Mouse (Mus musculus): ENCODE measurements at regions not wholly inside any gene's neighbourhood (a gene's known extent, or its start where the extent isn't known, plus 50 kb on each side); places are given as distances from the start of the nearest gene placed in this dataset.
"Not testable (repeated sequence)": the region's sequence is repeated elsewhere in the genome, so short reads cannot be mapped to it uniquely, and the experiment has no call there.

- no peak for DNase-seq (ENCODE audit: low spot score)
Observed at GRCm38 (mm10) chr6:89157501-89157900, 204.9 kb downstream of the Plxna1 start.

DNA sequence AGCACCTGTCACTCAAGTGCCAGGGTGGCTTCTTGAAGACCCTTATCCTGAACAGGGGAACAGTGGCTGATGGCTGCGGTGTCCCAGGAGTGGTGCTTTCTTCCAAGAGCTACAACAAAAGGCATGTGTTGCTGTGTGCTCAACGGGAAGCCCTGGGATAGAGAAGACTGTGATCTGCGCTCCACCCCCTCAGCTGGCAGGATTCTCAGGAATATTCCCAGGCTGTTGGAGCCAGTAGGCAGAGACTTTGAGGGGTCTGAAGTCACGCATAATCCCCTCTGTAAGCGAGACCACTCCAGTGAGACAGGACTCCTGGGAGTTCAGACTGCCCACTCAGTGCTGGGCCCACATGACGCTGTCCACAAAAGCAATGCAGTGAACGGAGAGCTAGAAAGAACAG, 202.4 kb downstream of the Plxna1 start:
- DNase-seq (ENCODE audit: low spot score), result no peak

DNA sequence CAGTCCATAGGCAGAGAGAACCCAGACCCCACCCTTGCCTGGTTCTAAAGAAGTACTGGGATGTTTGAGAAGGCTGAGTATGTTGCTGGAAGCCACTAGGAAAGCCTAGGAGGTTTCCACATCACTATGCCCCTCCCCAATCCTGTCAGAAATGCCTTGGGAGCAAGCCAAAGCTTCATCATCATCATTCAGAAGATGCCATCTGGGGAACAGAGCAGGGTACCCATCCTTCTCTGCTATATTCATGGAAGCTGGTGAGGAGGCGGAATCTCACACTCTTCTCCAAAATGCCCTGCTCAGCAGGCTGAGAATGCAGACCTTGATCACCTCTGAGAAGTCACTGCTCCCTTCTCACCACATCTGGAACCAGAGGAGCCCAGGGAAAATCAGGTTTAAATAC, 200.7 kb downstream of the Plxna1 start:
- DNase-seq (ENCODE audit: low spot score), result no peak

GRCm38 (mm10) chr6:89169520-89169919, 192.9 kb downstream of the Plxna1 start:
- DNase-seq (ENCODE audit: low spot score), result no peak

DNA sequence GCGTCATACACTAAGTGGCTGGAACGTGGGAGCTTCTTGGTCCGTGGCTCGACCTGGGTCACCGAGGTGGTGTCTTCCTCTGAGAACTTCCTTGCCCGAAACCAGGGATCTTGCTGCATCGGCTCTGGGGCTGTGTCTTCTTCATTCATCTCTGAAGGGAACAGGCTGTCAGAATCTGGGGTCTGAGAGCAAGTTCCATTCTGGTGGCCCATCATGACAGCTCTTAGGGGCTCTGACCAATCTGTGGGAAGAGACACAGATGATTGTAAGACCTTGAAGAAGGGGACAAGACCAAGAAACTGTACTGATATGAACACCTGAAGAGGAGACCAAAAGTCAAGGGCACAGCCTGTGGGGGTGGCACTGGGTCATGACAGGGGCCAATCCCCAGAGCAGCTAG, 177.5 kb downstream of the Plxna1 start:
- DNase-seq (ENCODE audit: low spot score), result not testable (repeated sequence)

GRCm38 (mm10) chr6:89200514-89201284, 161.7 kb downstream of the Plxna1 start:
- not testable (repeated sequence) for DNase-seq (ENCODE audit: low spot score)

GRCm38 (mm10) chr6:89215021-89215420, 147.4 kb downstream of the Plxna1 start:
- no peak for DNase-seq (ENCODE audit: low spot score)

GRCm38 (mm10) chr6:89235416-89236075, 126.9 kb downstream of the Plxna1 start:
- no peak for DNase-seq (ENCODE audit: low spot score)

DNA sequence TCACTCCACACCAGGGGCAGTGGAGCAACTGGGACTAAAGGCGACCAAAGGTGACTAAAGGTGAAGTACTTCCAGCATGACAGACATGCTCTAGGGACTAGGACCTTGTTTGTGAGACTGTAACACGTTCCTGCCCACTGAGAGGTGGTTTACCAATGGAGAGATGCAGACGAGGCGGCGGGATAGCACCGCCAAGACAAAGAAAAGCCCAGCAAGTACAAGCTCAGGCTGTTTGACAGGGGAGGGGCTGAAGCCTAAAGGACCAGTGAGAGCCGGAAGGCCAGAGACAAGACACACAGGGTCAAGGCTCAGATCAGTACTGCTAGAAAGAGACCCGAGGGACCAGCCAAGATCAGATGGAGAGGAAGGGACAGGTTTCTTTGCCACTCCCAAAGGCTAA, 126.2 kb downstream of the Plxna1 start:
- DNase-seq (ENCODE audit: low spot score), result no peak

DNA sequence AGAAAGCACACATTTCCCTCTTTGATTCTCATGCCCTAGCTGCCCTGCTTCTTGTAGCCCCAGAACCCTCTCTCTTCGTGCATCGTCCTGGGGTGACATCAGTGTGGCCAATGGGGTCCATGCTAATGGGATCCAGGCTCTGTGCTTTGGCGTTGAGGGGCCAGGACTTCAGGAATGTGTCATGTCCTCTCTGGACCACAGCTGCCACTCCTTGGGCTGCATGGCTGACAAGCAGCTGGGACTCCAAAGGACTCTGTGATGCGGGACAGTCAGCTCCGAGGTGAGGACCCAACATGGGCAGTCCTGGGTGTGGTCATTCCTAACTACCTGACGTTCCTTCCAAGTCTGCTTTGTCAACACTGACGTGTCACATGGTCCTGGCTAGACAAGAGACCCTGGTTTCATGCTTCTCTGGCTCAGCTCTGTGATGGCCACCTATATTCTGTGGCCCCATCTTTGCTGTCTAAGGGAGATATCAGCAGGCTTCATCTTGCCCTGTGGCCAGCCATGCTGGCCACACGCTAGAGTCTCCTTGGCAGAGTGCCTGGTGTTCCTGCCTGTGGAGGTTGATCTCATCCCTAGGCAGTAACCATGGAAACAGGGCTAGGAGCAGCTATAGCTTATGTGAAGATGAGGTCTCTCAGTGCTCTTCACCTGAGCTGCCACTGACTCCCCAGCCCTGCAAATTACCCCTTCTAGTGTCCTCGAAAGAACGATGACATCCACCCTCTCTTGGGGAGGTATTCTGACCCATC, 125.4 kb downstream of the Plxna1 start:
- DNase-seq (ENCODE audit: low spot score), result no peak

- no peak for DNase-seq (ENCODE audit: low spot score)
Observed at GRCm38 (mm10) chr6:89238871-89239270, 123.5 kb downstream of the Plxna1 start.

GRCm38 (mm10) chr6:89239511-89239910, 122.9 kb downstream of the Plxna1 start:
- DNase-seq (ENCODE audit: low spot score), result peak; percentile 7

GRCm38 (mm10) chr6:89240168-89240705, 122.2 kb downstream of the Plxna1 start:
- DNase-seq (ENCODE audit: low spot score), result no peak

DNA sequence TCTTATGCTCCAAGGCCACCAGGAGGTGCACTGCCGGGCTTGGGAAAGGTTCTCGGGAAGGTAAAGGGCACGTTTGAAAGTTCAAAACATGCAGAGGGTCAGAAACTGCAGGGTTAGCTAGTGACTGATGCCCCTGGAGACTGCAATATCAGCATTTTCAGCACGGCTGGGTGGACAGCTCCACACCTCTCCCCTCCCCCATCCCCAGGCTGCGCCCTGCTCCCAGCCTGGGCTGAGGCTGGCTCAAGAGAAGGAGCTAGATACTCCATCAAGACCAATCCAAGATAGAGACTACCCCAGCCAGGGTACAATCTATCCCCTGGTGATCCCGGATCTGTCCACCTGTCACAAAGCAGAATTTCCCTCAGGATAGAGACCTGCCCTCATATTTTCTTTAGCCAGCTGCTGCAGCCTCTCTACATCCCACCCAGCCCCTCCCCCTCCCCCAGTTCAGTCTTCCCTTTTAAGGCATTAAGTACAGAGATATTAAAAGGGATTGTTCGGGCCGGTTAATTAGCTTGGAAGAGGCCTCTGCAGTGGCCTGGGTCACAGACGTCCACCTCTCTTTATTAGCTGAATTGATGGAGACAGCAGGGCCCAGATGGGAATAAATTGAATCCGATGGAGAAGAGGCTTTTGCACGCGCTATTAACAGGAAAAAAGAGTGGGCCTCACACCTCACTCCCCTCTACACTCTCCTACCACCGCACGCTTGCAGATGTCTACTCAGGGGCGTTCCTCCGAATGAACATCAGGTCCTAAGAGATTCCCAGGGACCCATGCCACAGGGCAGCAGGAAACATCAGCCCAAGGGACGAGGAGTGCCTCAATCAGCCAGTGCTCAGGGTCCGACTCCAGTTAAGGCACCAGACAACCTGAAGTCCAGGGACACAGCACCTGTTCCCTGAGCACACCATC, 119.8 kb downstream of the Plxna1 start:
- peak; percentile 16 for DNase-seq (ENCODE audit: low spot score)

- DNase-seq (ENCODE audit: low spot score), result no peak
Observed at GRCm38 (mm10) chr6:89245506-89245905, 116.9 kb downstream of the Plxna1 start.

GRCm38 (mm10) chr6:89246261-89246660, 116.2 kb downstream of the Plxna1 start:
- no peak for DNase-seq (ENCODE audit: low spot score)

GRCm38 (mm10) chr6:89248574-89248973, 113.8 kb downstream of the Plxna1 start:
- no peak for DNase-seq (ENCODE audit: low spot score)

DNA sequence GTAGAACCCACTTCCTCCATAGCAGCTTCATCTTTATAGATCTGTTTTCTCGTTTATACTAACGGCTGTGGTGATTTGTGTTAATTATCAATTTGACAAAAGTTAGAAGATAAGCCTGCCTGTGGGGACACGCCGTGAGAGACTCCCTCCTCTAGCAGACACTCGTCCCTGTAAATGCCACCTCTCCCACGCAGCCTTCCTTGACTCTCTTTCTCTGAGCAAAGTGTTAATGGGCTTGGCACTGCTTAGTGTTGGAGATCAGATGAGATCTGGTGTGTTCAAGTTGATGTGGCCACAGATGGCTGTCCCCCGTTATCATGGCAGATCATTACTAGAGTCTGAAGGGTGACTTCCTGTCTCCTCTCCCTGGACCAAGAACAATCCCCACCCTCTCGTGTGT, 113.1 kb downstream of the Plxna1 start:
- no peak for DNase-seq (ENCODE audit: low spot score)

DNA sequence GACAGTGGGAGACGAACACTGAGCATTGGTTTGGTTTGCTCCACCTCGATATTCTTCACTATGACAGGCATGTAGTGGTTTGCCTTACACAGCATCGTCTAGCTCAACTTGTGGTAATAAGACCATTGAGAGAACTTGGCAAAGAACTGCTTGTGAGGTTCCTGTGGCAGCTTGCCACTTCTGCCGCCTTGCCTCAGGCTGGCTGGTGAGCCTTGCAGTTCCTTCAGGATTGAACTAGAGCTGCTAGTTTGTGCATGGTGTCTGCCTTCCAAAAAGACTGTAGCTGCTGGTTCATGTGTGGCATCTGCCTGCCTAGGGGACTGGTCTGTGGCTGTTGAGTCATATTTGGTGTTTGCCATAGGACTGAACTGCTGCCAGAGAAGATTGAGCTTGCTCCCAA, 110.8 kb downstream of the Plxna1 start:
- no peak for DNase-seq (ENCODE audit: low spot score)

GRCm38 (mm10) chr6:89256022-89256421, 106.4 kb downstream of the Plxna1 start:
- DNase-seq (ENCODE audit: low spot score), result no peak

- DNase-seq (ENCODE audit: low spot score), result no peak
Observed at GRCm38 (mm10) chr6:89256630-89257292, 105.7 kb downstream of the Plxna1 start.
